16 mouse cellular contexts compared by ENCODE assay signal in genomic region chr3:38257076-38257842, GRCm38 (mm10).
DNase-seq lines count a peak whose midpoint lies in the region; ATAC-seq and TF ChIP-seq lines count a peak whose summit lies in the region.
"Had no signal": no experiment of that assay in that cellular context is flagged by ENCODE, and none has a peak within 500 bp of the region (broad histone marks: within the 10 kb centered on the region; RNA-seq: fewer than 3 reads in every experiment).

No protein-coding gene starts in this region.

- no peak overlapping the region for H3K4me3 ChIP-seq in heart, embryonic 13.5 days
- H3K4me3 ChIP-seq in midbrain, embryonic 11.5 days (ENCODE audit: low read depth, low read length), result no peak overlapping the region
- H3K4me3 ChIP-seq in midbrain, embryonic 16.5 days (ENCODE audit: low read depth, low read length), result no peak overlapping the region
- no peak overlapping the region for H3K4me3 ChIP-seq in embryonic facial prominence, embryonic 10.5 days
- H3K4me3 ChIP-seq in myocyte, result no peak overlapping the region
- H3K4me3 ChIP-seq in hindbrain, embryonic 11.5 days (ENCODE audit: low read depth, low read length), result no peak overlapping the region
- H3K4me3 ChIP-seq: forebrain, embryonic 15.5 days; kidney, embryonic 15.5 days; liver, embryonic 13.5 days had no signal

- no peaks in the 10 kb centered on the region for H3K27me3 ChIP-seq in heart, embryonic 13.5 days (replicated peaks)
- H3K27me3 ChIP-seq in midbrain, embryonic 11.5 days (ENCODE audit: control insufficient read depth, insufficient read depth, low read length), result no peaks in the 10 kb centered on the region
- no peaks in the 10 kb centered on the region for H3K27me3 ChIP-seq in midbrain, embryonic 16.5 days (ENCODE audit: control insufficient read depth, insufficient read depth, low read depth, low read length)
- H3K27me3 ChIP-seq in embryonic facial prominence, embryonic 10.5 days (replicated peaks; ENCODE audit: low read depth, poor library complexity, severe bottlenecking), result no peaks in the 10 kb centered on the region
- H3K27me3 ChIP-seq in myocyte (ENCODE audit: control insufficient read depth, insufficient read depth, insufficient read length), result no peaks in the 10 kb centered on the region
- H3K27me3 ChIP-seq in hindbrain, embryonic 11.5 days (ENCODE audit: control insufficient read depth, insufficient read depth, low read length), result no peaks in the 10 kb centered on the region
- H3K27me3 ChIP-seq: forebrain, embryonic 15.5 days; kidney, embryonic 15.5 days; liver, embryonic 13.5 days had no signal

- no peak overlapping the region for H3K9ac ChIP-seq in heart, embryonic 13.5 days
- no peak overlapping the region for H3K9ac ChIP-seq in midbrain, embryonic 11.5 days (ENCODE audit: low read length)
- no peak overlapping the region for H3K9ac ChIP-seq in midbrain, embryonic 16.5 days (ENCODE audit: low read depth, low read length)
- no peak overlapping the region for H3K9ac ChIP-seq in hindbrain, embryonic 11.5 days (ENCODE audit: low read depth, low read length)
- H3K9ac ChIP-seq: forebrain, embryonic 15.5 days; kidney, embryonic 15.5 days; liver, embryonic 13.5 days had no signal

- no peaks in the 10 kb centered on the region for H3K36me3 ChIP-seq in heart, embryonic 13.5 days
- no peaks in the 10 kb centered on the region for H3K36me3 ChIP-seq in midbrain, embryonic 11.5 days (ENCODE audit: control insufficient read depth, insufficient read depth, low read length)
- H3K36me3 ChIP-seq in midbrain, embryonic 16.5 days (ENCODE audit: control insufficient read depth, insufficient read depth, low read length), result no peaks in the 10 kb centered on the region
- no peaks in the 10 kb centered on the region for H3K36me3 ChIP-seq in embryonic facial prominence, embryonic 10.5 days (replicated peaks)
- no peaks in the 10 kb centered on the region for H3K36me3 ChIP-seq in myocyte (ENCODE audit: control insufficient read depth, insufficient read depth)
- H3K36me3 ChIP-seq in hindbrain, embryonic 11.5 days (ENCODE audit: control insufficient read depth, insufficient read depth, low read length), result no peaks in the 10 kb centered on the region
- H3K36me3 ChIP-seq: forebrain, embryonic 15.5 days; kidney, embryonic 15.5 days; liver, embryonic 13.5 days had no signal

- DNase-seq in heart, postnatal 14 days, result no peak
- peak; percentile 79 for DNase-seq in midbrain, embryonic 11.5 days (ENCODE audit: low spot score, missing footprints)
- DNase-seq in embryonic facial prominence, embryonic 10.5 days (ENCODE audit: low spot score), result no peak
- DNase-seq in hindbrain, embryonic 11.5 days (ENCODE audit: low spot score), result no peak
- no peak for DNase-seq in embryo, embryonic 10.5 days (ENCODE audit: low spot score)
- DNase-seq: cerebellum, adult 18-20 months; heart, postnatal 4 days; liver, embryonic 13.5 days; retina, postnatal 1 day; thymus, postnatal 14 days had no signal

- H3K79me2 ChIP-seq in myocyte (ENCODE audit: control insufficient read depth, insufficient read depth), result no peaks in the 10 kb centered on the region

- no peak overlapping the region for H3K4me2 ChIP-seq in heart, embryonic 13.5 days
- no peak overlapping the region for H3K4me2 ChIP-seq in midbrain, embryonic 11.5 days
- H3K4me2 ChIP-seq in midbrain, embryonic 16.5 days (ENCODE audit: low read length), result no peak overlapping the region
- H3K4me2 ChIP-seq in myocyte (ENCODE audit: low read depth), result peak overlapping the region; percentile 42
- no peak overlapping the region for H3K4me2 ChIP-seq in hindbrain, embryonic 11.5 days (replicated peaks; ENCODE audit: low read depth, low read length)
- H3K4me2 ChIP-seq: forebrain, embryonic 15.5 days; kidney, embryonic 15.5 days; liver, embryonic 13.5 days had no signal

- intact Hi-C loops in heart, postnatal 14 days (cut with DNase I), result loop anchor here (5.0 to 10.0 kb wide), 3 partner anchors 60 to 225 kb away; partner anchors contain the start of gene Ankrd50

- H3ac ChIP-seq in myocyte (ENCODE audit: control insufficient read depth, insufficient read length), result no peak overlapping the region

- H3K27ac ChIP-seq in heart, embryonic 13.5 days (replicated peaks), result peak overlapping the region; percentile 36; the same call in 1 of the 2 replicates
- no peak overlapping the region for H3K27ac ChIP-seq in midbrain, embryonic 11.5 days (ENCODE audit: low read depth, low read length)
- H3K27ac ChIP-seq in midbrain, embryonic 16.5 days (ENCODE audit: low read length), result no peak overlapping the region
- peak overlapping the region; percentile 27; the same call in 1 of the 2 replicates for H3K27ac ChIP-seq in embryonic facial prominence, embryonic 10.5 days (replicated peaks)
- no peak overlapping the region for H3K27ac ChIP-seq in hindbrain, embryonic 11.5 days (ENCODE audit: low read depth, low read length)
- H3K27ac ChIP-seq: forebrain, embryonic 15.5 days; kidney, embryonic 15.5 days; liver, embryonic 13.5 days had no signal

- 0 out of 2 replicates have a peak, but pooled peaks cover 5% of the 10 kb centered on the region for H3K9me3 ChIP-seq in heart, embryonic 13.5 days
- no peaks in the 10 kb centered on the region for H3K9me3 ChIP-seq in midbrain, embryonic 11.5 days (ENCODE audit: control insufficient read depth, low read length)
- H3K9me3 ChIP-seq in midbrain, embryonic 16.5 days (replicated peaks; ENCODE audit: control insufficient read depth, low read length, poor library complexity, severe bottlenecking), result no peaks in the 10 kb centered on the region
- H3K9me3 ChIP-seq in embryonic facial prominence, embryonic 10.5 days, result no peaks in the 10 kb centered on the region
- H3K9me3 ChIP-seq in hindbrain, embryonic 11.5 days (ENCODE audit: control insufficient read depth, low read length), result no peaks in the 10 kb centered on the region
- H3K9me3 ChIP-seq: forebrain, embryonic 15.5 days; kidney, embryonic 15.5 days; liver, embryonic 13.5 days had no signal

- ATAC-seq in heart, embryonic 13.5 days (ENCODE audit: extremely low read depth, insufficient number of reproducible peaks, low FRiP score, low TSS enrichment), result no peak
- no peak for ATAC-seq in midbrain, embryonic 11.5 days (ENCODE audit: low FRiP score)
- ATAC-seq in midbrain, embryonic 16.5 days, result no peak
- no peak for ATAC-seq in hindbrain, embryonic 11.5 days (ENCODE audit: low FRiP score)
- ATAC-seq: forebrain, embryonic 15.5 days; inflammation-experienced regulatory T-cells, adult 6 months had no signal

- TF ChIP-seq POLR2A in myocyte (IDR thresholded peaks at IDR 0.05; ENCODE audit: insufficient read length, low read depth), result no peak

- WGBS in heart, embryonic 13.5 days, result 62% methylated on average over 14 of the region's 14 CpGs
- WGBS in midbrain, embryonic 11.5 days, result 64% methylated on average over 14 of the region's 14 CpGs
- 62% methylated on average over 14 of the region's 14 CpGs for WGBS in midbrain, embryonic 16.5 days
- WGBS in embryonic facial prominence, embryonic 10.5 days, result 66% methylated on average over 14 of the region's 14 CpGs
- WGBS in hindbrain, embryonic 11.5 days, result 59% methylated on average over 14 of the region's 14 CpGs

- H3K4me1 ChIP-seq in heart, embryonic 13.5 days, result peaks cover 12% of the 10 kb centered on the region; the same call in 1 of the 2 replicates
- peaks cover 9% of the 10 kb centered on the region for H3K4me1 ChIP-seq in midbrain, embryonic 11.5 days (ENCODE audit: control insufficient read depth, insufficient read depth, low read length)
- peaks cover 7% of the 10 kb centered on the region for H3K4me1 ChIP-seq in midbrain, embryonic 16.5 days (ENCODE audit: control insufficient read depth, insufficient read depth, low read length)
- peaks cover 31% of the 10 kb centered on the region for H3K4me1 ChIP-seq in embryonic facial prominence, embryonic 10.5 days
- H3K4me1 ChIP-seq in hindbrain, embryonic 11.5 days (replicated peaks; ENCODE audit: control insufficient read depth, insufficient read depth, low read length), result peaks cover 8% of the 10 kb centered on the region; the same call in 1 of the 2 replicates

TF ChIP-seq in myocyte, 11 proteins besides CTCF, POLR2A, EP300 and RAD21:
- TF ChIP-seq TCF12 (IDR thresholded peaks at IDR 0.05; ENCODE audit: insufficient read depth, poor library complexity, severe bottlenecking) (no peak), MYOG (IDR thresholded peaks at IDR 0.05; ENCODE audit: control insufficient read depth in 1 of 3, insufficient read depth in 1 of 3, insufficient read length in 2 of 3, low read depth in 2 of 3) (no peak), USF1 (IDR thresholded peaks at IDR 0.05; ENCODE audit: low read depth) (no peak), TCF3 (IDR thresholded peaks at IDR 0.05; ENCODE audit: insufficient read length, low read depth) (no peak)
TF ChIP-seq in myocyte: peak in this region for 0.

Comparison
In these comparisons a context has a peak if more than half of its experiments do, and no peak if none do; other contexts are left out.
1. H3K27ac ChIP-seq: peak in heart, embryonic 13.5 days (single experiment) and embryonic facial prominence, embryonic 10.5 days (single experiment); none in midbrain, embryonic 11.5 days (single experiment), midbrain, embryonic 16.5 days (single experiment) and hindbrain, embryonic 11.5 days (single experiment).